Mouse (Mus musculus) midbrain, embryonic 14.5 days (tissue): Measurements from ENCODE around the gene Ubxn6. TPM values are rescaled to one million over a fixed set of nuclear protein-coding genes. Genes with fewer than 3 reads are reported as not detected.

Source experiments
- ATAC-seq: fragments of 200-750 bp; cut with Nextera tagmentation; 2 replicates; pipeline ENCODE4 v1.8.0; 2017; ENCODE audit warnings: moderate number of reproducible peaks, moderate library complexity; ENCODE audit not compliant: low FRiP score, low TSS enrichment
- DNase-seq: peaks from one replicate; pipeline ENCODE4 v3.0.0-alpha.2; 2015
- H3K27ac ChIP-seq: fragments of 300-500 bp; sonication (generic); replicated peaks from 2 replicates; pipeline ENCODE4 v1.5.1; 2014; ENCODE audit warnings: mild to moderate bottlenecking, low read depth, low read length, moderate library complexity
- H3K27me3 ChIP-seq: fragments of 300-500 bp; sonication (generic); 2 replicates; pipeline ENCODE4 v1.6.1; 2014; ENCODE audit warnings: low read length, control low read depth, mixed read lengths; ENCODE audit not compliant: control insufficient read depth, insufficient read depth
- H3K36me3 ChIP-seq: fragments of 300-500 bp; sonication (generic); 2 replicates; pipeline ENCODE4 v1.6.1; 2014; ENCODE audit warnings: low read length, control low read depth; ENCODE audit not compliant: control insufficient read depth, insufficient read depth
- H3K4me1 ChIP-seq: fragments of 300-500 bp; sonication (generic); 2 replicates; pipeline ENCODE4 v1.6.1; 2014; ENCODE audit warnings: mild to moderate bottlenecking, antibody characterized with exemption, low read length, control low read depth; ENCODE audit not compliant: control insufficient read depth, insufficient read depth
- H3K4me2 ChIP-seq: fragments of 300-500 bp; sonication (generic); 2 replicates; pipeline ENCODE4 v1.6.1; 2014; ENCODE audit warnings: mild to moderate bottlenecking, low read length, moderate library complexity
- H3K4me3 ChIP-seq: fragments of 300-500 bp; sonication (generic); replicated peaks from 2 replicates; pipeline ENCODE4 v1.5.1; 2014; ENCODE audit warnings: low read depth, low read length
- H3K9ac ChIP-seq: fragments of 300-500 bp; sonication (generic); replicated peaks from 2 replicates; pipeline ENCODE4 v1.6.1; 2014; ENCODE audit warnings: mild to moderate bottlenecking, low read length, moderate library complexity
- H3K9me3 ChIP-seq: fragments of 300-500 bp; sonication (generic); 2 replicates; pipeline ENCODE4 v1.6.1; 2016; ENCODE audit warnings: low read length, control low read depth, mixed read lengths; ENCODE audit not compliant: control insufficient read depth
- WGBS: fragments of 180-500 bp; shearing (Covaris S2); extraction: QIAGEN DNeasy Blood & Tissue Kit; methylation state at CpG from one replicate; pipeline ENCODE4 v1.1.7; 2014; 5-methylcytosine and 5-hydroxymethylcytosine counted together
- polyA plus RNA-seq: library from polyadenylated mRNA; unstranded; fragments of >200 nt; fragmentation: Nextera tagmentation; extraction: Ambion mirVana; gene quantifications from 2 replicates; pipeline ENCODE4 v1.2.1, GENCODE M21; 2014

The Ubxn6 gene
- polyA plus RNA-seq, 1 experiment from 2014 or later = 79.5 TPM

GRCm38 (mm10) chr17:56112743-56113142 lies 37.9 kb upstream of the Ubxn6 start:
- Histone ChIP-seq H3K27me3 (peaks cover 6% of the 10 kb centered on the region; the same call in 1 of the 2 replicates), H3K9me3 (no peaks in the 10 kb centered on the region), H3K4me2 (no peak overlapping the region), H3K27ac (no peak overlapping the region), H3K4me1 (peaks cover 4% of the 10 kb centered on the region; the same call in 1 of the 2 replicates), H3K9ac (no peak overlapping the region), H3K36me3 (no peaks in the 10 kb centered on the region), H3K4me3 (no peak overlapping the region)
- DNase-seq (no peak), ATAC-seq (no peak)
- 78% methylated on average over 3 of the region's 3 CpGs for WGBS

DNA sequence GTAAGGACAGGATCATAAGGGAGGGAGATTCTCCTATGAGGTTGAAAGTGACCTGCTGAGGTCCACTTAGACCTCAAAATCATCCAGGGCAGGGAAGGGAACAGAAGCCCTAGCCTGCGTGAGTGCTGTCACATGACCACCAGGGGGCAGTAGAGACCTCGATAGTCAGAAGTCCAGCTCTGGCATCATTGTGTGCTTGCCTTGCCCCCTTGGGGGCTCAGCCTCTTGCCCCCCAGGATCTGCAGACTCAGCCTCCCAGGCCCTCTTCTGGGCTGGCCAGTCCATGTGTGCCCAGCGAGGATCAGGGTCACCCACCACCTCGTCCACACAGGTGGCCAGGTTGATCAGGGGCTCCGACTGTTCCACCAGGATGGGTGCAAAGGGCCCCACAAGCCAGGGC lies 37.0 kb upstream of the Ubxn6 start:
- H3K4me1 ChIP-seq = no peaks in the 10 kb centered on the region
- peaks cover under 1% of the 10 kb centered on the region; the same call in 1 of the 2 replicates for H3K27me3 ChIP-seq
- WGBS = 44% methylated on average over 5 of the region's 5 CpGs
- H3K4me3 ChIP-seq = no peak overlapping the region
- no peak overlapping the region for H3K27ac ChIP-seq
- DNase-seq = peak; percentile 88
- no peak overlapping the region for H3K9ac ChIP-seq
- no peaks in the 10 kb centered on the region for H3K9me3 ChIP-seq
- peak; percentile 39; the same call in 1 of the 2 replicates for ATAC-seq
- H3K36me3 ChIP-seq = no peaks in the 10 kb centered on the region
- no peak overlapping the region for H3K4me2 ChIP-seq

DNA sequence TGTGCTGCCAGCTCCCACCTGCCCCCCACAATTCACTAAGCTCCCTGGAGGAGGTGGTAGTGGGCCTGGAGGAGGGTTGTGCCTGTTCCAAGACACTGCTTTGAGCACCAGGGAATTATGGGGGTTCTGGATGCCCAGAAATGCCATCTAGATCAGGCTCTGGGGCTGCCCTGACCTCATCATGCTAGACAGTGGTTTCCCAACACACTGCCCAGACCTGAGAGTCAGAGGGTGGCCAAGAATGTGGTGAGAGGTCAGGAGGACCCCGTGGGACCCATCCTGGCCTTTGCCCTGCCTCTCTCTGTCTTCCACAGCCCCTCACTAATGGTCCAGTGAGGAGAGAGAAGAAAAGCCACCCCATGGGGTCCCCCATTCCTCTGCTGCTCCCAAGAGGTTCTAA lies 36.2 kb upstream of the Ubxn6 start:
- DNase-seq = no peak
- 77% methylated on average over 1 of the region's 1 CpGs for whole genome bisulfite sequencing
- 0 out of 2 replicates have a peak overlapping the region, but pooled peaks have one; percentile 5 for H3K27ac ChIP-seq

DNA sequence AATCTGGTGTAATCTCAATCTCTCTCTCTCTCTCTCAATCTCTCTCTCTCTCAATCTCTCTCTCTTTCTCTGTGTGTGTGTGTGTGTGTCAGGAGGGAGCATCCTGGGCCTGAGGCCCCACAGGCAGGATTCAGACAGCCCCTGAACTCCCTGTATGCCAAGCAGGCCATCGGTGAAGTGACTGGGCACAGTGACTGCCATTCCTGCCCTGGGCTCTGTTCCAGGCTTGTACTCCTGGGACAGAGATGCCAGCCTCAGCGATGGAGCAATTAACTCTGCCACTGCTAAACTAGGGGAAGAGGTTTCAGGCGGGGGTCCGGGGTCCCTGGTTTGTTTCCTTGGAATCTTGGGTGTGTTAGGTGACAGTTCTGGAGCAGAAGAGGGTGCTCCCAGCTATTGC lies 35.7 kb upstream of the Ubxn6 start:
- ATAC-seq = no peak
- no peaks in the 10 kb centered on the region for H3K4me1 ChIP-seq
- WGBS = 62% methylated on average over 4 of the region's 4 CpGs
- no peak for DNase-seq
- no peak overlapping the region for H3K4me3 ChIP-seq
- no peak overlapping the region for H3K9ac ChIP-seq
- no peaks in the 10 kb centered on the region for H3K36me3 ChIP-seq
- H3K9me3 ChIP-seq = no peaks in the 10 kb centered on the region
- no peak overlapping the region for H3K4me2 ChIP-seq
- H3K27me3 ChIP-seq = no peaks in the 10 kb centered on the region
- 0 out of 2 replicates have a peak overlapping the region, but pooled peaks have one; percentile 5 for H3K27ac ChIP-seq

More for the DNA sequence above, 36.2 kb upstream of the Ubxn6 start:
- no peaks in the 10 kb centered on the region for H3K9me3 ChIP-seq
- H3K9ac ChIP-seq = no peak overlapping the region
- no peaks in the 10 kb centered on the region for H3K27me3 ChIP-seq
- no peaks in the 10 kb centered on the region for H3K4me1 ChIP-seq
- no peaks in the 10 kb centered on the region for H3K36me3 ChIP-seq
- no peak overlapping the region for H3K4me3 ChIP-seq
- H3K4me2 ChIP-seq = no peak overlapping the region
- no peak for ATAC-seq

DNA sequence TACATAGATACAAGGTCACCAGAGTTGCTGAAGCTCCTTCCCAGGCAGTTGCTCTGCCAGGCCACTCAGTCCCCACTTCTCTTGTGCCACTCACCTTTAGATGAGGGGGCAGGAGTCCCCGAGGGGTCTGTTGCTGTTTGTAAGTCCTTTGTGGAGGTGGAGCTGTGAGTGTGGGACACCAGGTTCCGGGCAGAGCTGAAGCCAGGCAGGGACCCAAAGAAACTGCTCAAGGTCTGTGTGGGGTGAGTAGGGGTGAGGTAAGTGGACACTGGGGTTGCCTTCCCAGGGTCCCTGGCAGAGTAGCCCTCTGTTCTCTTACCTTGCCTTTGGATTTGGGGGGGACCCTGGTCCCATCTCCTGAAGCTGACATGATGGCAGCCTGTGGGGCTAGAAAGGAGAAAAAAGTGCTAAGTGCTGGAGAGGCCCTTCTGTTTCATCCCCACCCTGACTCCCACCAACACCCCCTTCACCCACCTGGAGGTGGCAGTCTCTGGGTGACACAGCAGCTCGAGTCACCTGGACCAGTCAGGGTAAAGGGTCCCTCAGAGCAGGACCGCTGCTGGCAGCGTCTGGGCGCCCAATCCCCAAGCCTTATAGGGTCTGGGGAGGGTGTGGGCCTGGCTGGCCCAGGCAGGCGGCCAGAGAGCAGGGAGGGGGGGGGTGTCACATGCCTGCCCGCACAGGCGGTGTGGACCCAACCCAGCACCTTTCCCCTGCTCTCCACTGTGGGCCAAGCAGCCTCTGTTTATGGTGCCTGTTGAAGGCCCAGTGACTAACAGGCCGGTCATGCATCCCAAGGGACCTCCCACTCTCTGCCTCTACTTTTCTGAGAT lies 34.6 kb upstream of the Ubxn6 start, which contains the start of gene Plin4:
Plin4 (minus strand) TSS at position 585 of the 833 bp plus-strand sequence.
- no peak for DNase-seq
- no peaks in the 10 kb centered on the region for H3K36me3 ChIP-seq
- 64% methylated on average over 10 of the region's 10 CpGs for WGBS
- no peak within 1 kb of the TSS for H3K4me2 ChIP-seq
- H3K4me3 ChIP-seq = no peak within 1 kb of the TSS
- H3K9ac ChIP-seq = no peak within 1 kb of the TSS
- no peak for ATAC-seq
- H3K27ac ChIP-seq = no peak within 1 kb of the TSS
- H3K27me3 ChIP-seq = no peaks in the 10 kb centered on the region
- H3K9me3 ChIP-seq = no peaks in the 10 kb centered on the region
- H3K4me1 ChIP-seq = no peaks in the 10 kb centered on the region

GRCm38 (mm10) chr17:56108334-56109044 lies 33.7 kb upstream of the Ubxn6 start:
- H3K9me3 ChIP-seq = no peaks in the 10 kb centered on the region
- no peak for ATAC-seq
- H3K27me3 ChIP-seq = no peaks in the 10 kb centered on the region
- no peaks in the 10 kb centered on the region for H3K4me1 ChIP-seq
- no peak overlapping the region for H3K4me2 ChIP-seq
- H3K4me3 ChIP-seq = no peak overlapping the region
- H3K27ac ChIP-seq = no peak overlapping the region
- no peak for DNase-seq
- WGBS = 83% methylated on average over 6 of the region's 6 CpGs
- H3K9ac ChIP-seq = no peak overlapping the region
- H3K36me3 ChIP-seq = peaks cover 6% of the 10 kb centered on the region

DNA sequence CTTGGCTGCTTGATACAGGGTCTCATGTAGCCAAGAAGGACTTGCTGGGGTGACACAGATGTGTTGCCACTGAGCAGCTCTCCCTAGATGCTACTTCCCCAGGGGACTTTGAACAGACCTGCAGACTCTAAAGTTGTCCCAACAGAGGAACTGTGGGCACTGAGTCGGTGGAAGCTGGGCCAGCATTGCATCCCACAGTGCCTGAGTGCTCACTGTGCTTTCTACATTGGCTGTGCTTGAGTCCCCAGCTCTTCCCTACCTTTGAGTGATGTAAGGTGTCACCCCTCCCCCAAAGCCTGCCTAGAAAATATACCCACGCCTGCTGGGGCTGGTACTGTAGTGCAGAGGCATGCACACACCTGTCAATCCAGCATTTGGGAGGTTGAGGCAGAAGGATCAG lies 32.9 kb upstream of the Ubxn6 start:
- Histone ChIP-seq H3K9me3 (no peaks in the 10 kb centered on the region), H3K4me1 (no peaks in the 10 kb centered on the region), H3K27me3 (no peaks in the 10 kb centered on the region), H3K27ac (no peak overlapping the region), H3K36me3 (peaks cover 14% of the 10 kb centered on the region), H3K4me2 (no peak overlapping the region), H3K9ac (no peak overlapping the region), H3K4me3 (no peak overlapping the region)
- DNase-seq = no peak
- whole genome bisulfite sequencing = 81% methylated on average over 2 of the region's 2 CpGs
- ATAC-seq = no peak

DNA sequence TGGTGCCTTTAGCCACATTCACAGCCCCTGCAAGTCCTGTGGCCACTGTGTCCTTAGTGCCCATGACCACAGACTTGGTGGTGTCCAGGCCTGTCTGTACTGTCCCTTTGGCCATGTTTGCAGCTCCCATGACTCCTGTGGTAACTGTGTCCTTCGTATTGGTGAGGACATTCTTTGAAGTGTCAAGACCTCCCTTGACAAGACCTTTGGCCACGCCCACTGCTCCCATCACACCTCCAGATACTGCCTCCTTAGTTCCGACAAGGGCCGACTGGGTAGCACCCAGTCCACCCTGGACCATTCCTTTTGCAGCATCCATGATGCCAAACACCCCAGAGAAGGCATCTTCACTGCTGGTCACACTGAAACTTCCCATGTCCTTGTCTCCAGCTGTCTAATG lies 32.2 kb upstream of the Ubxn6 start:
- H3K4me2 ChIP-seq = no peak overlapping the region
- H3K9ac ChIP-seq = no peak overlapping the region
- no peaks in the 10 kb centered on the region for H3K4me1 ChIP-seq
- no peak overlapping the region for H3K4me3 ChIP-seq
- ATAC-seq (no peak), DNase-seq (no peak)
- WGBS = 84% methylated on average over 4 of the region's 4 CpGs
- no peaks in the 10 kb centered on the region for H3K9me3 ChIP-seq
- peaks cover 21% of the 10 kb centered on the region for H3K36me3 ChIP-seq
- no peak overlapping the region for H3K27ac ChIP-seq
- no peaks in the 10 kb centered on the region for H3K27me3 ChIP-seq
